Mouse (Mus musculus): ENCODE measurements around the gene Klf4.

The Klf4 gene

DNA sequence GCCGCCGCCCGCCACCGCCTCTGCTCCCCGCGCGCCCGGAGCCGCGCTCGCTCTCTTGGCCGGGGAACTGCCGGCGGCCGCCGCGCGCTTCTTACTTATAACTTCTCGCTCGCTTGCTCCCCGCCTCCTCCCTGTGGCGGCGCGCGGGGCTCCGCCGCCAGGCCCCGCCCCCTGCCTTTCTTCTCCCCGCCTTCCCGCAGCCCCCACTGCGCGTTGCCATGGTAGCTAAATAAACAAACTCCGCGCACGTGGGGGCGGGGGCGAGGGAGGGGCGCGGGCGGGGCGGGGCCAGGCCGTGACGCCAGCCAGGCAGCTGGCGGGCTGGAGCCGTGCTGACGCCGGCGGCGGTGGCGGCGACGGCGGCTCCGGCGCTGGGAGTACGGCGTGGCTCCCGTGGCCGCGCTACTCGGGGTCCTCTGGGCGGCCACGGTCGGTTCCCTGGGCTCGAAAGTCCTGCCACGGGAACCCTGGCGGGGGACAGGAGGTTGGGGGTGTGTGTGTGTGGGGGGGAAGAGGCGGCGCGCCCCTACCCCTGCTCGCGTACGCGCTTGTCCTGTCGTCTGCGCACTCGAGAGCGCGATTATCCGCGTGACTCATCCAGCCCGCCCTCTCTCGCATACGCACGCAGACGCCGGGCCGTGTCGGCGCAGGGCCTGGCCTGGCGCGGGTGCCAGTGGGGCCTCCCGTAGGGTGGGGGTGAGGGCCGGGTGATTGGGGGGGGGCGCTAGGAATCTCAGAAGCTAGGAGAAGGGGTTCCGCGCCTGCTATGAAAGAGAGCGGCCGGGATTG lies at the start of gene Klf4:
Klf4 (minus strand) TSS at position 60 of the 789 bp plus-strand sequence.
- peak; percentile 95 for DNase-seq (ENCODE audit: low read depth, low spot score)

DNA sequence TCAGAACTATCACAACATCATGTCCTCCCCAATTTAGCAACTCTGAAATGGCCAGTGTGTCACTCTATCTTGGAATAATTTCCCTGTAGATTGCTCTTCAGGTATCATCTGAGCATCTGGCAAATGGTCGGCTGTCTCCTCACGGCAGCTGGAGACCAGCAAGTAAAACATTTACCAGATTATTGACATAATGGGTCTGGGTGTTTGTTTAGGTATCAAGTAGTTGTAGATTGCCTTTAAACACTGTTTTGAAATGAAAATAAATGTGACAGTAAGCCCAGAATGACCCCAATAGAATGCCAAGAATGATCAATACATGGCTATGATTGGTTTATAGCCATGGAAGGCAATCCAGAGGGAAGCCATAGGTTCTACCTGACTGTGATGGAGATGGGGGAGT lies 39.2 kb upstream of the Klf4 start:
- DNase-seq (ENCODE audit: low read depth, low spot score) = no peak

DNA sequence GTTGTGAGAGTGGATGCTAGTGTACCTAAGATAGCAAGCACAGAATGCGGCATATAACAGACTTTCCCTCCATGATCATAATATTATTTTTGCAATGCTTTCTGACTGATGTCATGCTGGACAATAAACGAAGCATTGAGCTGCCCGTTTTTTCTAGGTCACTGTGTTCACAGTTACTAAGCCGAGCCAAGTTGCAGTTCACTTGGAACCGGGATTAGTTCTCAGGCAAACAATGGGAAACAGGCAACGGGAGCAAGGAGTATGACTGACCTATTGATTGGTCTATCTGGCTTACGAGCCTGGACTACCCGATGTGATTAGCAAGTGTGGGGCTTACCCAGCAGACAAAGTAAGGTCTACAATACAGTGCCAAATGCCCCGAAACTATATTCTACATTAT lies 35.7 kb upstream of the Klf4 start:
- no peak for DNase-seq (ENCODE audit: low read depth, low spot score)

DNA sequence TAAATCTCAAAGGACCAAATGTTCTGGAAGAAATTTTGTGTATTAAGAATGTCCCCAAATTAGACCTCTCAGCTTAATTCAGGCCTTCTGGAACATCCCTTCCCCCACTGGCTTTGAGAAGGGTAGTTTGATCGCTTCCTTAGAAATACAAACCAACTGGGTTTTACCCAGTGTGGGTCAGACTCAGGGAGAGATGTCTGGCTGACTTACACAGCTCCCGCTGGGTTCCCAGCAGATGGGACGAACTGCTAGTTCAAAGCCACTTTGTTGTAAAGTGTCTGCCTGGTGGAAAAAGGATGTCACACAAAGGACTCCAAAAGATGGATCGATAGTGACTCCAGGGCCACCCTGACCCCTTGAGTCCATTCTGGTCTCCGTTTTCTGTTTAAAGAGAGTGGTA lies 35.3 kb upstream of the Klf4 start:
- no peak for DNase-seq (ENCODE audit: low read depth, low spot score)

DNA sequence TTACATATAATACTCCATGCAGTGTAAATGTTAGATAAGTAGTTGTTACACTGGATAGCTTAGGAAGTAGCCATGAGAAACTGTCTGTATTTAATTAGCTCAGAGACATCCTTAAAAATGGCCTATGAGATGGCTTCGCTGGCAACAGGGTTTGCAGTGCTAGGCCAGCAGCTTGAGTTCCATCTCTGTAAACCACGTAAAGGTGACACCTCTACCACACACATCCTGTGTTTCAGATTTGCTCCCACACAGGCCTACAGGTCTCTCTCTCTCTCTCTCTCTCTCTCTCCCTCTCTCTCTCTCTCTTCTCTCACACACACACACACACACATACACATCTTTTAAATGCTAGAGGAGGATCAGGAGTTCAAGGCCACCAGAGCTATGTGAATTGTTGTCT lies 32.1 kb upstream of the Klf4 start:
- DNase-seq (ENCODE audit: low read depth, low spot score) = peak; percentile 5

DNA sequence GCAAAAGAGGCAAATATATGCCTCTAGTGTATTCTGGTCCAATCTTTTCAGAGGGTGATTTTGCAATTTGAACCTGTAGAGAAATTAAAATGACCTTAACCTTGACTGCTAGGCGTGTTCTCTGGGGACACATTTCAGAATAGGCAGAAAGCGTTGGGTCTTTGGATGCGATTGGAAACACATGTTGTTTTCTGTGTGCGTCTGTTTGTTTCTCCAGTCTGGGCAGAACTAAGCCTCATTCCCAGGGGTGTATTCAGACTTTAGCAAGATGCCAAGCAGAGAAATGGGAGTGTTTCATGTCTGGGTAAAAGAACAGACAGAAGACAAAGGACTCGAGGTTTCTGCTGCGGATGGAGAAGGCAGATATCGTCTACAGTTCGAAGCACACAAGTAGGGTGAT lies 30.8 kb upstream of the Klf4 start:
- DNase-seq (ENCODE audit: low read depth, low spot score) = no peak

DNA sequence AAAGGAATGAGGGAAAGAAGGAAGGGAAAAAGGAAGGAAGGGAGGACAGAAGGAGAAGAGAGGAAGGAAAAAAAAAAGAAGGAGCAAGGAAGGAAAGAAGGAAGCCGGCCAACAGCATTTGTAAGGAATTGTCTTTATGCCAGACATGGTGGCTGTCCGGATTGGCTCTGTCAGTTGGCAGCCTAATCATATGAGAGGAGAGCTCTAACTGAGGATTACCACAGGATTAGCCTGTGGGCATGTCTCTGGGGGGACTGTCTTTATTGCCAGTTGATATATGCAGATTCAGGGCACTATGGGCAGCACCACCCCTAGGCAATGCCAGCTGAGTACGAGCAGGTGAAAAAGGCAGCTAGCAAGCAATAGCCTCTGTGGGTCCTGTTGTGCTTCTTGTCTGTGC lies 29.8 kb upstream of the Klf4 start:
- DNase-seq (ENCODE audit: low read depth, low spot score) = no peak

DNA sequence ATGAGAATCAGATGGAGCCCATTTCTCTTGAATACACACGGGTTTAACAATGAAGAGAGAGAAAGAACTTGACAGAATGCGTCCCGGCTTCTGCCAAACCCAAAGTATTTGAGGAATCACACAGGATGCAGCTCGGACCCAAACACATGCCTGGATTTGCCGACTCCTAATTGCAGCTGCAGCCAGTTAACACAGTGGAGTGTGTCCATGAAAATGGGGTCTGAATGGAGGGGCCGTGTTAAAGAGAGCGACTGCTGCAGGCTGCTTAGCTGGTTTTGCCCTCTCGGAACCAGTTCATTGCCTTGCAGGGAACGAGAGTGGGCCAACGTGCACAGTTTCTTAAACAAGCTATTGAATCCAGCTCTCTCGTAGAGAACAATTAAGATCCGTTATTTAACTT lies 14.6 kb upstream of the Klf4 start:
- DNase-seq (ENCODE audit: low read depth, low spot score) = no peak

DNA sequence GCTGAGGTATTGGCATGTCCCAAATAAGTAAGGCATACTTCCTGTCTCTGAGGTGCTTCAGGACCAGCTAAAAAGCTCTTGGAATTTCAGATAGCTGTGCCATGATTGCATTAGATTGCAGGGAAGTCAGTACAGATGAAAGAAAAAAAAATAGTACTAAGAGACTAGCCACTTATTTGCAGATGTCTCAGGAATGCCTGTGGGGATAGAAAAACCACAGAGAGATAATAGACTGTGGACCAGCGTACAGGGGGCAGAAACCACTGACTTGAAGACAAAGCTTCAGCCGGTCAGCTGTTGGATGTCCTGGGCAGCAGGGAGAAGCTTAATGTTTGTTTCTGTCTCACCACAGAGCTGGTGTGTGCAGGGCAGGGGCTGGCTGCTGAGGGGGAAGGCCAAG lies 10.5 kb upstream of the Klf4 start:
- no peak for DNase-seq (ENCODE audit: low read depth, low spot score)

DNA sequence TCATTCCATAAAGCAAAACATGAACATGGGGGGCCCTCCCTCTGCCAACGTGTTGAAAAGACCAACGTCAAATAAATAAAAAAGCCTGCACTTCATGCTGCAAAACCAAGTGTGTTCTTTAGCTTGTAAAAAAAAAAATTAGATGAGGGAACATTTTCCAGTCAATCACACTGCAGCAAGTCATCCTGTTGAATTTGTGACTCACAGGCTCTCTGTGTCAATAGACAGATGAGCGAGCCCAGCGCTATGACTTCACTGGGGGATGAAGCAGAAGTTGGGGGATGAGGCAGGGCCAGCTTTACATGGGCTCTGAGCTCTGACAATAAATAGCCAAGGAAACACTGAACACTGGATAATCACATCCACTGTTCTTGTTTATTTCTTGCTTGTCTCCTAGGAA lies 9.4 kb upstream of the Klf4 start:
- DNase-seq (ENCODE audit: low read depth, low spot score) = no peak

DNA sequence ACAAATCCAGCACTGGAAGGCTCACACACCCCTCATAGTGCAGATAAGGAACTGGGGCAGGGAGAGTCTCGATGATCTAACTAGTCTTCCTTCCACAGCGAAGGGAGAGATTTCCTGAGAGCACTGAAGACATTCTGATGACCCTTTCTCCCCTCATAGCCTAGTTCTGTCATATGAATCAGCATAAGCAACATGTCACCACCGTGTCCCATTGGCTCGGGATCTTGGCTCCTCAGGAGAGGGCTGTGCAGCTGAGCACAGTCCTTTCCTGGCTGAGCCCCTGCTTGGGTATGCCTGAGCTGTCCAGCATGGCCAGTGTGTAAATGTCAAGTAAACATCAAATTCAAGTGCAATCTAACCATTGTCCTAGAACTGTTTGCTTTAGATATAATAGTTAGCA lies 9.0 kb upstream of the Klf4 start:
- no peak for DNase-seq (ENCODE audit: low read depth, low spot score)

DNA sequence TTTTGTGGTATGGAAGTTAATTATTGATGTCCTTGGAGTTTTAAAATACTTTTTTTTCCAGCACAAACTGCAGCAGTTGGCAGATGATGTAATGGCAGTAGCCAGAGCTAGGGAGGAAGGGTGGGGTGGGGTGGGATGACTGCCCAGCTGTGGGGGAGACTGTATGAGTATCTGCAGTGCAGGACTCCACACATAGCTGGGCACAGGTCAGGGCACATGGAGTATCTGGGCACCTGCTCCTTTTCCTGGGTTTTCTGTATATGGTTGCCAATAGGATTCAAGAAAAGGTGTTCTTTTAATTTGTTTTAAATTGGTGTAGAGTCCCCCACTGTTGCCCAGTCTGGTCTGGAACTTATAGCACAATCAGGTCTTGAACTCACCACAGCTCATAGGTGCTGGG lies 2.7 kb upstream of the Klf4 start:
- no peak for DNase-seq (ENCODE audit: low read depth, low spot score)

DNA sequence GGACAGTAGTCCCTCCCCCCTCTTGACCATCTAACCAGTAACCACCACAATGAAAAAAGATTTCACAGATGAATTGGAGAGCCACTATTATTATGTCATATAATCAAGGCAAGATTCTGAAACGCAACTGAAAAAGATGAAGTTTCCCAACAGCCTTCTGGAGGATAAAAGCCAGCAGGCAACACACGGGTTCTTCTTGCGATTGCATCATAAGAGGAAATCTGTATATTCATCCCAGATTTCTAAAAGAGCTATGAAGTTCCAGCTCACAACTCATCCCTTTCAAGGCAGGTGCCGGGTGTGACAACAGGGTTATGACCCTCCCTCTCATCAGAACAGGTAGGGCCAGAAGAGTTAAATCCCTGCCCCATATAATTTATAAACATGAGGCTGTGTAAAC lies 2.2 kb upstream of the Klf4 start:
- no peak for DNase-seq (ENCODE audit: low read depth, low spot score)

DNA sequence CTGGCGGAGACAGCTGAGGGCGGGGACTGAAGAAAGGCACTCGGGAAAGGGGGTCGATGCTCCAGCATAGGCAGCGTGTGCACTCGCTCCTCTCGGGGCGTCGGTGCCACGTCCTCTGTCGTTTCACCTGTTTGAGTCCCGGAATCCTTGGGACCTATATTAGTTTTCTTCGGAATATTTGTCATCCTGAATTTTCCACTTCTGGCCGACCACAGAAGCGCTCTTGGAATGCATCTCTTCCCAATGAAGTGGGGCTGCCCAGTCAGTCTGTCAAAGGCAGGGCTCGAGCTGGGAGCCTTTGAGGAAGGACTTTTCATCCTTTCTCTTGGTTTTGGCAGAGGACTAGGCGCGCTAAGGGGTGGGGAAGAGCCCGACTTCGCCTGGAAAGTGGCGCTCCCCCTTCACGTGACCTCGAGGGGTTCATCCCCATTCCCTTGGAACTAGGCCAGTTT lies 1.6 kb upstream of the Klf4 start:
- DNase-seq (ENCODE audit: low read depth, low spot score) = peak; percentile 30

DNA sequence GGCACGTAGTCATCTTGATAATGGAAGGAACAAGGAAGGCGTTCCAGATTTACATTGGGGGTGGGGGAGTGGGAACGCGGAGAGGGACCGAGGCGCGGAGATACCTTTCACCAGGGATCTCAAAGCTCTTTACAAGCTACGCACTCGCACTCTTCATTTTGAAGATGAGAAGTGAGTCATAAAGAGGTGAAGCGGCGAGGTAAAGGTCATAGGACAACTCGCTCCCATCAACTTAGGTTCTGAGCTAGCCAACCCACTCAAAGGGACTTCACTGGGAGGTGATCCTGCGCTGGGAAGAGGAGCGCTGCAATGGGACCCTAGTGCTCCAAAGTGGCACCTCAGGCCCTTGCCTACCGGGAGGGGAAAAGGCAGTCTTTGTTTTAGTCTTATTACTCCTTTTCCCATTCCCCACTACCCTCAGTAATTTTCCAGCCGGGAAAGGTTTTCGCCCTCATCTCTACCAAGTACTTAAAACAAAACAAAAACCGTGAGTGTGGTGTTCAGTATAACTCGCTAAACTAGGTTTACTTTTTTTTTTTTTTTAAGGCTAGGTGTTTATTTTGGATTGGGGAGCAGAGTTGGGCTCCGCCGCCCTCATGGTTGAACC lies 1.0 kb upstream of the Klf4 start:
- DNase-seq (ENCODE audit: low read depth, low spot score) = no peak

DNA sequence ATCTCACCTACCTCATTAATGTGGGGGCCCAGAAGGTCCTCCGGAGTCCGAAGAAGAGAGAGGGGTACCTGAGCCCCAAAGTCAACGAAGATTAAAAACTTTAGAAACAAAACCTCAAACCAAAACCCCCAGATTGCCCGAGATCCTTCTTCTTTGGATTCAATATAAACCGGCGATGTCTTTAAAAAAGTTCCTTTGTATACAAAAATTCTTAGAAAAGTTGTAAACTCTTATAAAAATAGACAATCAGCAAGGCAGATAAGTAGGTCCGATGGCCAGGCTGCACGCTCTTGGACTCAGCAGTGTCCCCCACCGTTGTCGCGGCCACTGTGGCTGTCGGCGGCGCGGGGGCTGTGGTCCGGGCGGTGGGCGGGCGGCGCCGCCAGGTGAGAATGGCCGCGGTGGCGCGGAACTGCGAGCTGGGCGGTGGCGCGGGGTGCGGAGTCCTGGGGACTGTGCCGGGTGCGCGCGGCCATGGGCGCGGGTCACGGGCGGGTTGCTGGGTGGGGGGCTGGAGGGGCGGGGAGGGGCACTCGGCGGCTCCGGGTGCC lies 335 bp downstream of the Klf4 start:
- no peak for DNase-seq (ENCODE audit: low read depth, low spot score)

DNA sequence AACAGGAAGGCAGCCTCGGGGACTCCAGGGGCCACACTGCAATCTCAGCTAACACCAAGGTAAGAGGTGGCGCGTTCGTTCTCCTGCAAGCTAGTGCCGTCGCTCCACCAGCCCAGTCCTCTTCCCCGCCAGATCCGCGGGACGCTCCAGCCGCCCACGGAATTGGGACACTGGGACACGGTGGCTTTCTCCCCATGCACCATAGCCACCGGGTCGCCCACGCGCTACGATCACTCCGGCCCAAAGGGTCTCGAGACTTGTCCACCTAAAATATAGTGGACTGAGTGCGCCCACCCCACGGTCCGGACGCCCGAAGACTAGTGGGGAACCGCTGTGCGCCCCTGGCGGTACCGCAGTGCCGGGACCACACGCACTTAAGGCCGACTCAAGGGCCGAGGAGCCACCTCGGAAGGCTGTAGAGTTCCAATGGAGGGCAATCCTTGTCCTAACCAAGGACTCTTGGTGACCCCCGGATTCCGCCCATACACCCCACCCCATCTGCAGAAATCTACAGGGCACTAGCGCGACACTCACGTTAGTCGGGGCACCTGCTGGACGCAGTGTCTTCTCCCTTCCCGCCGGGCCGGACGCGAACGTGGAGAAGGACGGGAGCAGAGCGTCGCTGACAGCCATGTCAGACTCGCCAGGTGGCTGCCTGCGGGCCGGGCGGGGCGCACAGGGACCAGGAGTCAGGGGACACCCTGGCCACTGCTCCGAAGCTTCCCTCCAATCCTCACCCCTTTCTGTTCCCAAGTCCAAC lies 990 bp downstream of the Klf4 start:
- DNase-seq (ENCODE audit: low read depth, low spot score) = peak; percentile 58

DNA sequence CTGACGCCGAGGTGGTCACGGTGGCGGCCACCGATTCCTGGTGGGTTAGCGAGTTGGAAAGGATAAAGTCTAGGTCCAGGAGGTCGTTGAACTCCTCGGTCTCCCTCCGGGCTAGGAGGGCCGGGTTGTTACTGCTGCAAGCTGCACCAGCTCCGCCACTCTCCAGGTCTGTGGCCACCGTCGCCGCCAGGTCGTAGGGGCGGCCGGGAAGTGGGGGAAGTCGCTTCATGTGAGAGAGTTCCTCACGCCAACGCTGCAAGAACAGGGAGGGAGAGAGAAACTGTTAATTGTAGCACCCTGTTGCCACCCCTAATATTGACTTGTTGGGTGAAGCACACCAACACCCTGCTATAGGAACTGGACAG lies 1.6 kb downstream of the Klf4 start:
- DNase-seq (ENCODE audit: low read depth, low spot score) = peak; percentile 49

DNA sequence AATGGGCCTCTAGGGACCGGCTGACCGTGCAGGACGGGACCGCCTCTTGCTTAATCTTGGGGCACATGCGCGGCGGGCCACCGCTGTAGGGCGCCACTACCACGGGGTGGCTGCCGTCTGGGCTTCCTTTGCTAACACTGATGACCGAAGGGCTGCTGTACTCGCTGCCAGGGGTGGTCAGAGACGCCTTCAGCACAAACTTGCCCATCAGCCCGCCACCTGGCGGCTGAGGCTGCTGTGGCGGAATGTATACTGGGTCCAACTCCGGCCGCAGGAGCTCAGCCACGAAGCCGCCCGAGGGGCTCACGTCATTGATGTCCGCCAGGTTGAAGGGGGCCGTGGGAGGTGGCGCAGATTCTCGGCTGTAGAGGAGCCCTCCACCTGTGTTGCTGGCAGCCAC lies 2.0 kb downstream of the Klf4 start:
- peak; percentile 59 for DNase-seq (ENCODE audit: low read depth, low spot score)

DNA sequence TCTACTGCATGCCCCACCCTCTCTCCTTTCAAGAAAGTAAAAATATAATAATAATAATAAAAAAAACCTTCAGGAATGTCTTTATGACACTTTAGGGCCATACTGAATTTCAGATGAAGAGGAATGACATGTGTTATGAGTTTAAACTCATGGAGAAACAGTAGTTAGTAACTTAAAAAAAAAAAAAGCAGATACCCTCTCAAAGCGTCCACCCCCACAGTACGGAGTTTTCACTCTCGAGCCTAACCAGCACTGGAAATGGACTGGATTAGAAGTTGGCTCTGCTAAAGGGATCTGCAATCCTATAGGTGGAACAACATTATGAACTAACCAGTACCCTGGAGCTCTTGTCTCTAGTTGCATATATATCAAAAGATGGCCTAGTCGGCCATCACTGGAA lies 3.9 kb downstream of the Klf4 start:
- no peak for DNase-seq (ENCODE audit: low read depth, low spot score)

DNA sequence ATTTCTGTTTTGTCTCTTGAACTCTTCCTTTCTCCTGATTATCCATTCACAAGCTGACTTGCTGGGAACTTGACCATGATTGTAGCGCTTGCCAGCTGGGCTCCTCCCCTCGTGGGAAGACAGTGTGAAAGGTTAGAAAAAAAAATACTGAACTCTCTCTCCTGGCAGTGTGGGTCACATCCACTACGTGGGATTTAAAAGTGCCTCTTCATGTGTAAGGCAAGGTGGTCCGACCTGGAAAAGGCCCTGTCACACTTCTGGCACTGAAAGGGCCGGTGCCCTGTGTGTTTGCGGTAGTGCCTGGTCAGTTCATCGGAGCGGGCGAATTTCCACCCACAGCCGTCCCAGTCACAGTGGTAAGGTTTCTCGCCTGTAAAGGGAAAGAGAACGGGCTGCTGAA lies 4.3 kb downstream of the Klf4 start:
- no peak for DNase-seq (ENCODE audit: low read depth, low spot score)

DNA sequence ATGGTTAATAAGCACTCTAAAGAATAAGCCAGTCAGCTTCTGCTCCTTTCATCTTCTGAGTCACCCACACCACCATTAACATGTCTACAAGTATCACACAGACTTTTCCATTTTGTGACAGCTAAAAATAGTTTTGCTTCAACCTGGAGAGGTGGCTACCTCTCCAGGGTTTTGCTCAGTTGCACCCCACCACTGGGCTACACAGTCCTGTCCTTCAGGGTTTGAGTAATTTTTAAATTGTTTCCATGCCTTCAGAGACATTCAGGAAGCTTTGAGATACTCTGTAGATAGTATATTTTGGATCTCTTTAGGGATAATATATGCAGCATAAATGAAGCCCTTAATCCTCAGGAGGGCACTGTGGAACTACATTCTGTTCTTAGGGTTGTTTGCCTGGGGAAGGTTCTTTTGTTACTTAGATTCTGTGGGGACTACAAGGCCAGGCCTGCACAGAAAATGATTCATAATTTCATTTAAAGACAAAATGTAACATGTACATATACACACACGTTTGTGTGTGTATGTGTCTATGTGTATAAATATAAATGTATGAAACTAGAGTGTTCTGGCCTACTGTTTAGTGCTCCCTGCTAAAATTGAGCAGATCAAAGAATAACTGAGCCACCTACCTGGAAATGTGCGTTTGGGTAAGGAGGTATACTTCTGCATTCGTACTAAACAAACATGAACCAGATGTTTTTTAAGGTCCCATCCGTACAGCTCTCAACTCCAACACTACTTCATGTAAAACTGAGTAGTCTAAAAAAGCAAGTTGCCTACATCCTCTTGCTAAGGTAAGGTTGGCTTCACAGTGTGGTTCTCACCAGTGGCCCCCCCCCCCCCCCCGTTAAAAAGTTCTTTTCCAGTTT lies 5.8 kb downstream of the Klf4 start:
- peak; percentile 14 for DNase-seq (ENCODE audit: low read depth, low spot score)
